Mouse (Mus musculus) heart, embryonic 11.5 days (tissue): Measurements from ENCODE around the gene Tor1aip1. TPM values are rescaled to one million over a fixed set of nuclear protein-coding genes. Genes with fewer than 3 reads are reported as not detected.
A peak's percentile ranks its signal among the peaks of the same experiment; 100 is the strongest.

Source experiments
- ATAC-seq: fragments of 200-750 bp; cut with Nextera tagmentation; replicated peaks from 2 replicates; pipeline ENCODE4 v1.8.0; 2017; ENCODE audit warnings: moderate library complexity; ENCODE audit not compliant: insufficient number of reproducible peaks, low FRiP score, low TSS enrichment
- H3K27ac ChIP-seq: fragments of 300-500 bp; sonication (generic); 2 replicates; pipeline ENCODE4 v1.5.1; 2014; ENCODE audit warnings: mild to moderate bottlenecking, low read depth, low read length
- H3K27me3 ChIP-seq: fragments of 300-500 bp; sonication (generic); 2 replicates; pipeline ENCODE4 v1.6.1; 2014; ENCODE audit warnings: mild to moderate bottlenecking, low read length, mixed read lengths; ENCODE audit not compliant: control insufficient read depth, insufficient read depth
- H3K36me3 ChIP-seq: fragments of 300-500 bp; sonication (generic); 2 replicates; pipeline ENCODE4 v1.6.1; 2014; ENCODE audit warnings: mild to moderate bottlenecking, low read length, moderate library complexity, mixed read lengths; ENCODE audit not compliant: control insufficient read depth, insufficient read depth
- H3K4me1 ChIP-seq: fragments of 300-500 bp; sonication (generic); 2 replicates; pipeline ENCODE4 v1.6.1; 2014; ENCODE audit warnings: low read length; ENCODE audit not compliant: control insufficient read depth, insufficient read depth
- H3K4me2 ChIP-seq: fragments of 300-500 bp; sonication (generic); 2 replicates; pipeline ENCODE4 v1.6.1; 2014; ENCODE audit warnings: mild to moderate bottlenecking, moderate library complexity
- H3K4me3 ChIP-seq: fragments of 300-500 bp; sonication (generic); 2 replicates; pipeline ENCODE4 v1.5.1; 2014; ENCODE audit warnings: low read depth, low read length
- H3K9ac ChIP-seq: fragments of 300-500 bp; sonication (generic); 2 replicates; pipeline ENCODE4 v1.6.1; 2014; ENCODE audit warnings: mild to moderate bottlenecking, low read depth, low read length, moderate library complexity
- H3K9me3 ChIP-seq: fragments of 300-500 bp; sonication (generic); replicated peaks from 2 replicates; pipeline ENCODE4 v1.6.1; 2016; ENCODE audit warnings: low read length; ENCODE audit not compliant: control insufficient read depth
- WGBS: fragments of 180-500 bp; shearing (Covaris S2); extraction: QIAGEN DNeasy Blood & Tissue Kit; methylation state at CpG from one replicate; pipeline ENCODE4 v1.1.7; 2014; ENCODE audit not compliant: insufficient replicate concordance; 5-methylcytosine and 5-hydroxymethylcytosine counted together
- polyA plus RNA-seq: library from polyadenylated mRNA; unstranded; fragments of >200 nt; fragmentation: Nextera tagmentation; extraction: Ambion mirVana; gene quantifications from 2 replicates; pipeline ENCODE4 v1.2.1, GENCODE M21; 2014

Gene Tor1aip1
- polyA plus RNA-seq, 1 experiment from 2014 or later: 37.6 TPM

DNA sequence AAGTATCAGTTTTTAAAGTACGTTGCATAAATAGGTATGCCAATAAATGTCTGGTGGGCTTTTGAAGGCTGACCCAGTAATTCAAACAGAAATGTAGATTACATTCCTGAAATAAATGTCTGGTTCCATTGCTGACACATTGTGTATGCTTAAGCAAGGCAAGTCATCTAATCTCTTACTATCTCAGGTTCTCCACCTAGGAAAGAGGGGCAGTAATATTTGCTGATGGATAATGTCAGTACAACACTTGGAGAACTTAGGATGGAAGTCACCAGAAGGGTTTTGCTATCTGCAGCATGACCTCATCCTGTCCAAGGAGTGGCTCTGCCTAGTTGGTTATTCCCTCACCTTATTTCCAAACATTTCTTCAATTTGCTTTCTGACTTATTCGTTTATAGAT, 41.8 kb downstream of the Tor1aip1 start:
- no peaks in the 10 kb centered on the region for H3K36me3 ChIP-seq
- H3K27ac ChIP-seq: no peak overlapping the region
- no peak overlapping the region for H3K4me3 ChIP-seq
- no peaks in the 10 kb centered on the region for H3K9me3 ChIP-seq
- peaks cover 6% of the 10 kb centered on the region; the same call in 1 of the 2 replicates for H3K4me1 ChIP-seq
- H3K4me2 ChIP-seq: no peak overlapping the region
- no peaks in the 10 kb centered on the region for H3K27me3 ChIP-seq
- 59% methylated on average over 2 of the region's 2 CpGs for WGBS
- ATAC-seq: no peak
- H3K9ac ChIP-seq: no peak overlapping the region

DNA sequence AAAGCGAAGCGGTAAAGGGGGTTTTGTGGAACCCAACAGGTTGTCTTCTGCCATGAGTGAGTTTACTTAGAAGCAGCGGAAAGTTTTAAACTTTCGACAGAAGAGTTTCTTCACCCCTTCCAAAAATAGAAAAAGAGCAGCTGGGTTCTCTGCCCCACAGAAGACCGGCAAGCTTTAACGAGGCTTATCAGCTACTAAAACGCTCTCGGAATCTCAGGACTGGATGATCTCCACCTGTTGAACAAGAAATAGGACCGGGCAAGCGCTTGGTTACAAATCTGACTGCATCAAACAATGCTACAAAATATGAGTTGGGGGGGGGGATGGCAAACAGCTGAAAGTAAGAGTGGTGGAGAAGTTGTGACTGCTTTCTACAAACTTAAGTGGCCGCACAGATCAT, 45.9 kb downstream of the Tor1aip1 start:
- no peak overlapping the region for H3K9ac ChIP-seq

DNA sequence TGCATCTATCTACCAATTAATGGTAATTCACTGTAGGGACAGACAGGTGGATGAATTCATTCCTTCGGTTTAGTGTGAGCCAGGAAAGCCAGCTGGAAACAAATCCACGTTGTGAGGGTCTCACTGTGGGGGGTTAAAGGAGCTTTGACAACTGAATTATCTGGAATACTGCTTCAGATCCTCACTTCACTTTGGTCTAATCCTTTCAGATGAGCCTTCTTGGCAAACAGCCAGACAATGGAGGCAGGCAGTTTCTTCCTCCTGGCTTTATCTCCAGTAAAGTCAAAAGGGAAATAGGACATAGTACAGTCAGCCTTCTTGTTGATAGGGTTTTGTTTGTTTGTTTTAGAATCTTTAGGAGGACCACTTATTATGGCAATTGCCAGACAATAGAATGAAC, 46.9 kb downstream of the Tor1aip1 start:
- 15% methylated on average over 2 of the region's 2 CpGs for WGBS
- H3K9ac ChIP-seq: no peak overlapping the region
- H3K9me3 ChIP-seq: no peaks in the 10 kb centered on the region
- H3K36me3 ChIP-seq: no peaks in the 10 kb centered on the region
- H3K4me2 ChIP-seq: no peak overlapping the region
- ATAC-seq: no peak
- H3K27ac ChIP-seq: no peak overlapping the region
- H3K27me3 ChIP-seq: no peaks in the 10 kb centered on the region
- no peak overlapping the region for H3K4me3 ChIP-seq
- H3K4me1 ChIP-seq: peaks cover 6% of the 10 kb centered on the region; the same call in 1 of the 2 replicates

More for the DNA sequence above, 45.9 kb downstream of the Tor1aip1 start:
- peaks cover 6% of the 10 kb centered on the region; the same call in 1 of the 2 replicates for H3K4me1 ChIP-seq
- H3K27ac ChIP-seq: peak overlapping the region; percentile 3; the same call in 1 of the 2 replicates
- no peaks in the 10 kb centered on the region for H3K9me3 ChIP-seq
- WGBS: 35% methylated on average over 11 of the region's 11 CpGs
- ATAC-seq: no peak
- H3K4me3 ChIP-seq: no peak overlapping the region
- H3K36me3 ChIP-seq: no peaks in the 10 kb centered on the region
- H3K4me2 ChIP-seq: peak overlapping the region; percentile 37
- no peaks in the 10 kb centered on the region for H3K27me3 ChIP-seq

DNA sequence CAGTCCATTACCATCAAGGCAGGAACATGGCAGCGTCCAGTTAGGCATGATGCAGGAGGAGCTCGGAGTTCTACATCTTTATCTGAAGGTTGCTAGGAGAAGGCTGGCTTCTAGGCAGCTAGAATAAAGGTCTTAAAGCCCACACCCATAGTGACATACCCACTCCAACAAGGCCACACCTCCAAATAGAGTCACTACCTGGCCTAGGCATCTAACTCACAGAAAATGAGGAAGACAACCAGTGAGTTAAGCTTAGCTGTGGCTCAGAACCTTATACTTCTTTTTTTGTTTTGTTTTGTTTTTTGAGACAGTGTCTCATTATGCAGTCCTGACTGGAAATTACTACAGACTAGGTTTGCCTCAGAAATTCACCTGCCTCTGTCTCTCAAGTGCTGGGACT, 48.7 kb downstream of the Tor1aip1 start:
- Histone ChIP-seq H3K4me3 (no peak overlapping the region), H3K4me1 (0 out of 2 replicates have a peak, but pooled peaks cover 6% of the 10 kb centered on the region), H3K36me3 (no peaks in the 10 kb centered on the region), H3K9ac (no peak overlapping the region), H3K27ac (no peak overlapping the region), H3K27me3 (no peaks in the 10 kb centered on the region), H3K4me2 (no peak overlapping the region), H3K9me3 (no peaks in the 10 kb centered on the region)
- 80% methylated on average over 2 of the region's 2 CpGs for WGBS
- no peak for ATAC-seq

DNA sequence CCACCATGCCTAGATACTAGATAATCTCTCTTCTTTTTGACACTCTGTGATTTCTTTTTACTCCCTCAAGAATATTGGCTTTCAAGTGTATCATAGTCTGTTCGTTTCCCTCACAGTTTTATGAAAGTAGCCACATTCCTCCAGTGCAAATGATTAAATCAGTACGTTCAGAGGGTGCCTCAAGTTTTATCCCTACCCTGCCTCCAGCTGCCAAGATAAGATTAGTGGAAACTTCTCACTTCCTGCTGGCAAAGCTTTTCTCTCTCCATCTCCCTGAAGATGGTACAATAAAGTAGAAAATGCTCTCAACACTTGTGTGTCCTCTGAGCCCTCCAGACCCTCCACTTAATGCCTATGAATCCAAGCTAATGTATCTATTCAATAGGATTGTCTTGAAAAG, 61.3 kb downstream of the Tor1aip1 start:
- 35% methylated on average over 2 of the region's 2 CpGs for WGBS
- Histone ChIP-seq H3K4me2 (no peak overlapping the region), H3K4me3 (no peak overlapping the region), H3K27me3 (no peaks in the 10 kb centered on the region), H3K4me1 (no peaks in the 10 kb centered on the region; the same call in 1 of the 2 replicates), H3K9me3 (no peaks in the 10 kb centered on the region), H3K36me3 (no peaks in the 10 kb centered on the region), H3K9ac (no peak overlapping the region), H3K27ac (no peak overlapping the region)
- no peak for ATAC-seq

DNA sequence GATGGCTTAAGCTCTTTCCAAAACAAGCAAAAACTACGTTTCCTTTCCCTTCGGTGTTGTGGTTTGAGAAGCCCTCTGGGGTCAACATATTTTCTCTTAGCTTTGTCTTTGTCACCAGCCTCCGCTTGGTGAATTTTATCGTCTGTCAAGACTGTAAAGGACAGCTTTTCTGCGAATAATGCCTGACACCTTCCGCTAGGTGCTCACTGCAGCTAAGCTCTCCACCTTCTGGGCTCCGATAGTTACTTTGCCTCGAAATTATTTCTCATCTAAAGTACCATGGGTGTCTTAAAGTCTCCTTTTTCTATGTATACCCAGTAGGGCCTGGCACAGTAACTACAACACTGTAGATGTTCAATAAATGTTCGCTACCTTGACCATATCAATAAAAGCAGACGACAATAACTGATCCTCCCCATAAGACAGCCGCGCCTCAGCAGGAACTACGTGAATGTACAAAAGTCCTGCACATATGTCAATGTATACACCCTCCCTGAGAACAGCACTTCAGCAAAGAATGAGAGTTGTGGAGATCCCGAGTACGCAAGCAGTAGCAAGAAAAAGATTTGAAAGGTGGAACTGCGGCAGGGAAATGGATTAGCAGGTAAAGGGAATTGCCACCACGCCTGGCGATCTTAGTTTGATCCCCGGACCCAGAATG, 62.4 kb downstream of the Tor1aip1 start:
- Histone ChIP-seq H3K9ac (peak overlapping the region; percentile 99), H3K27me3 (no peaks in the 10 kb centered on the region), H3K27ac (peak overlapping the region; percentile 95), H3K4me3 (peak overlapping the region; percentile 96), H3K36me3 (no peaks in the 10 kb centered on the region), H3K4me1 (no peaks in the 10 kb centered on the region; the same call in 1 of the 2 replicates), H3K9me3 (no peaks in the 10 kb centered on the region), H3K4me2 (peak overlapping the region; percentile 87)
- WGBS: 7% methylated on average over 19 of the region's 19 CpGs
- no peak for ATAC-seq

DNA sequence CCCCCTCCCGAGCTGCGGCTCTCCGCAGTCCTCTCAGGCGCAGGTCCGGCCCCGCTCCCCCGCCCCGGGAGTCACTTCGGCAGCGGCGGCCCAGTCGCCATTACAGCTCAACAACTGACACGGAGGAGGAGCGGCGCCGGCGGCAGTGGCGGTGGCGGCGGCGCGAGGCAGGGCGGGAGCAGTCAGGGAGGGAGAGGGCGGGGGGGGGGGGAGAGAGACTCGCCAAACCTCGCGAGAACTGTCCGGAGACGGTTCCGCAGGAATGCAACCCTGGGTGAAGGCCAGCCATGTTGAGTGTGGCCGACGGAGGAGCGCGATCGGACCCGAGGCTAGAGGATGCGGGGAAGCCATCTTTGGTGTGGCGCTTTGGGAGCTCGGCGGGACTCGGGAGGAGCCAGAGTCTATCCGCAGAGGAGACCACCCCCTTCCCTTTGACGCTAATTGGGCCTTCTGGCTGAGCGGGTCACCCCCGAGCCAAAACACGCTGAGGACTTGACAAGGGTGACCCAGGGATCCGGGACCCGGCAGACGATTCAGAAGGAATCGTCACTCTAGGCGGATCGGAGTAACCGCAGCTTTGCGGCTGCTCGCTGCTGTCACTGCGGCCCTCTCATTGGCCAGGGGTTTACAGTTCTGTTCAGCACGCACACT, 63.1 kb downstream of the Tor1aip1 start, which contains the start of gene Cep350:
Cep350 (minus strand) TSS at position 188 of the 651 bp plus-strand sequence.
- Histone ChIP-seq H3K27ac (peak within 1 kb of the TSS; percentile 95), H3K4me2 (peak within 1 kb of the TSS; percentile 87), H3K9ac (peak within 1 kb of the TSS; percentile 99), H3K36me3 (no peaks in the 10 kb centered on the region), H3K4me1 (no peaks in the 10 kb centered on the region; the same call in 1 of the 2 replicates), H3K4me3 (peak within 1 kb of the TSS; percentile 96), H3K9me3 (no peaks in the 10 kb centered on the region), H3K27me3 (no peaks in the 10 kb centered on the region)
- ATAC-seq: peak; percentile 98
- under 1% methylated on average over 53 of the region's 57 CpGs for WGBS

DNA sequence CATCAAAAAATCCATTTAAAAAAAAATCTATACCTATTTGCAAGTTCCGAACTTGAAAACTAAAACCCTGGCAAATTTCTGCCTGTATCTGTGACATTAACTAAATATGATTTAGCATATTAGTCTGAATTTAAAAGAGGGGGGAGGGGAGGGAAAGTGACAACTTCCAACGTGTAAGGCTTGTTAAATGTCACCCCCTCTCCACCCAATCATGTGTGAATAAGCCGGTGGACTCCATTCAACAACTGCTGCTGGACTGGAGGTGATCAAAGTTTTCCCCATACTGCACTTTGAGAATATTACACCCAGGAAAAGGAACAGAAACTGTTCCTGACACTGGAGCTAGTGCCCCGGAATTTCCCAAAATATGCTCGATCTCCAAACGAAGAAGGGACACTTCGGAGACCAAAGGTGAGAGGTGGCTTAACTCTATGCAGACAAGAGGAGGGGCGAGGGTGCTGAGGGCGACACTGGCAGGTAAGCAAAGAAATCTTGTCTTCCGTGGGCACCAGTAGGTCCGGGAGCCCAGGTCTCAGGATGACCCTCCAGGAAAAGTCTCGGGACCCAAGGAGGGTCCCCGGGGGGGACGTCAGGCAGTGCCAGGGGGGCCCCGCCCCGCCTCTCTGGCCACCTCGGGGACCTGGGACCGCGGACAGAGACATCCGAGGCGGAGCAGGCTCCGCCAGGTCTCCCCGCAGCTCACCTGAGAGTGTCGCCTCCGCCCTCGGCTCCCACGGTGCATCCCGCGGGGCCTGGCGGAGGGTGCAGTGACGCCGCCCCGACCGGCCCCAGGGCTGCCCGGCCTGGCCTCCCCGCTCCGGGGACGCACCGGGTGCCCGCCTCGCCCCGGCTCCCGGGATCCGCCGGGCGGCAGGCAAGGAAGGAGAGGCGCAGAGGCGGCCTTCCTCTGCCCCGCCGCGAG, 63.9 kb downstream of the Tor1aip1 start:
- Histone ChIP-seq H3K4me1 (no peaks in the 10 kb centered on the region; the same call in 1 of the 2 replicates), H3K9me3 (no peaks in the 10 kb centered on the region), H3K27me3 (no peaks in the 10 kb centered on the region), H3K36me3 (no peaks in the 10 kb centered on the region), H3K9ac (peak overlapping the region; percentile 99), H3K27ac (peak overlapping the region; percentile 95), H3K4me3 (peak overlapping the region; percentile 96), H3K4me2 (peak overlapping the region; percentile 85)
- 2% methylated on average over 49 of the region's 51 CpGs for WGBS
- peak; percentile 62 for ATAC-seq
